Mouse (Mus musculus): ENCODE results near the gene Siglece.
"Not testable (repeated sequence)": the region's sequence is repeated elsewhere in the genome, so short reads cannot be mapped to it uniquely, and the experiment has no call there.

The Siglece gene

GRCm38 (mm10) chr7:43660002-43660401 is at the start of gene Siglece:
TSS of gene Siglece (minus strand) at chr7:43660161.
- no peak for DNase-seq (ENCODE audit: low spot score in 2 of 2)

DNA sequence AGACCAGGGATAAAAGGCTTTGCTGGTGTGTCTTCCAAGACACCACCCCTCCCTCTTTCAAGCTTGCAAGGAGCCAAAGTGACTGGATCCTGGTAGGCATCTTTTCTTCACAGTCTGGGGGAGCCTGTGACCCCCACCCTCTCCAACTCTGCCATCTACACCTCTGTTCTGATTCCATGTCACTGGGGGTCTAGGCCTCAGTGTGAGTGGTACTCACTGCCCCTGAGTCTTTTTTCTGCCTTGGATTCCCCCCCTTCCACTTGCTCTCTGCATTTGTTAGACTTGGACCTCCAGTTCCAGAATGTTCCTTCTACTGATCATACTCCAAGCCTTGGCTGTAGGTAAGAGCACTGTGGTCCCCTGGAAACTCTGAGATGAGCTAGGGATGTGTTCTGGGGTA is 30.2 kb upstream of the Siglece start, which contains the start of gene Klk14:
Gene Klk14 (plus strand): TSS at position 301 of the 400 bp plus-strand sequence.
- DNase-seq (ENCODE audit: low spot score in 2 of 2), result no peak

DNA sequence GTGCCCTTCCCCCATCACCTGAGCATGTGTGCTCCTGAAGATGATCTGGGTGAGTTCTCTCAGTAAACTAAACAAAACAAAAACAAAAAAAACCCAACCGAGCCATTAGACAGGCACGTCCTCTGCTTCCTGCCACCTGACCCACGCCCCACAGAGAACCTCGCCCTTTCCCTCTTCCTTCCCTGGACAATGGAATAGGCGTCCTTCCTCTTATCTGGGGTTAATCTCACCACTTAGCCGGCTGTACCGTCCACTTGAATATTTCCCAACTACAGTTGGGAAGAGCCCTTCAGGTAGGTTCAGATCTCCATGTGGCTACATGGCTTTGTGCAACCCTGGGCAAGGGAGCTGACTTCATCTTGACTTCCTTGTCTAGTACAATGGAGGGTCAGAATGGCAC is 25.1 kb upstream of the Siglece start:
- no peak for DNase-seq (ENCODE audit: low spot score in 2 of 2)

GRCm38 (mm10) chr7:43682511-43682910 is 22.6 kb upstream of the Siglece start:
- DNase-seq (ENCODE audit: low spot score in 2 of 2), result not testable (repeated sequence)

- DNase-seq (ENCODE audit: low spot score in 2 of 2), result no peak
These were observed 21.0 kb upstream of the Siglece start for GRCm38 (mm10) chr7:43680960-43681359.

DNA sequence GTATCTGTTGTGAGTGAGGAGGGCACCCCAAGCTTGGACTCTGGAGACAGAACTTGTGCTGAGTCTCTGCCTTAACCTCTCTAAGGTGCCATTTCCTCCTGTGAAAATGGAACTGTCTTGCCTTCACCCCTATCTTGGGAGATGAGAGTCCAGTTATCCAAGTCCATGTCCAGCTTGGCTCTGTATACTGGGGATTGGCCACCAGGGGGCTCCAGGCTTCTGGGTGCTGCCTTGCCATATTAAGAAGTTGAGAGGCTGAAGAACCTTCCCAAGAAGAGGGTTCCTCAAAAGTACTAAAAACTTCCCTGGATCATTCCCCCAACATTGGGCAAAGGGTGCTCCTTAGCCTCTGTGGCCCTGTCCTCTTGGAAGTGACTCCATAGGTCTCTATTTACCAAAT is 18.6 kb upstream of the Siglece start:
- no peak for DNase-seq (ENCODE audit: low spot score in 2 of 2)

GRCm38 (mm10) chr7:43675091-43675490 is 15.1 kb upstream of the Siglece start:
- no peak for DNase-seq (ENCODE audit: low spot score in 2 of 2)

DNA sequence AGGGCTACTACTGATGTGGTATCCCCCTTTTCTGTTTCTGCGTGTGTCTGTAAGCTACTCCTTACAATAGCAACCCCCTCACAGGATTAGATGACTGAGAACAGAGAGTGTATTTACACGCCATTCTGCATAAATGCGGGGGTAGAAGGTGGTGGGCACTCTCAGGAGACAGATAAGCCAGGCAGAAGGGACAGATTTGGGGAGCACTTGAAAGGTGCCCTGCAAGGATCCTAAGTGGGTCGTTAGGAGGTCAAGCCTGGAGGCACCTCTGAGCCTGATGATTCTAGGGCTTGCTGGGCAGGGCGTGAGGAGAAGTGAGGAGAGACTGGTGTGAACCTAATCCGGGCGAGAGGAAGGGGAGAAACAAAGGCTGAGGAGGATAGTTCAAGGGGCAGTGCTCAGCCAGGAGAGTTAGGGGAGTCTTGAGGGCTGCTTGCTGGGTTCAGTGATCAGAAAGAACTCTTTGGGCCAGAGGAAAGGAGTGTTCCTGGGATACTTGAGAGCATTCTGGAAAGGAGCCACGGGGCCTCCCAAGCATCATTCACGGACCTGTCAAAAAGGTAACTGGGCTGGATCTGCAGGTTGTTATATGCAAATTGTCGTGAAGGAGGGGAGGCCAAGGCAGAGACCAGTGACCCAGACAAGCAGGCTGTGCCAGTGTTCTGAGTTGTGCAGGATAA is 12.8 kb upstream of the Siglece start:
- no peak for DNase-seq (ENCODE audit: low spot score in 2 of 2)

- peak; percentile 90 for DNase-seq (ENCODE audit: low spot score in 2 of 2)
These were observed 12.0 kb upstream of the Siglece start, which contains the start of gene Ctu1 for GRCm38 (mm10) chr7:43671809-43672580. TSS of gene Ctu1 (plus strand) at chr7:43672016.

GRCm38 (mm10) chr7:43671064-43671808 is 11.3 kb upstream of the Siglece start:
- no peak for DNase-seq (ENCODE audit: low spot score in 2 of 2)

DNA sequence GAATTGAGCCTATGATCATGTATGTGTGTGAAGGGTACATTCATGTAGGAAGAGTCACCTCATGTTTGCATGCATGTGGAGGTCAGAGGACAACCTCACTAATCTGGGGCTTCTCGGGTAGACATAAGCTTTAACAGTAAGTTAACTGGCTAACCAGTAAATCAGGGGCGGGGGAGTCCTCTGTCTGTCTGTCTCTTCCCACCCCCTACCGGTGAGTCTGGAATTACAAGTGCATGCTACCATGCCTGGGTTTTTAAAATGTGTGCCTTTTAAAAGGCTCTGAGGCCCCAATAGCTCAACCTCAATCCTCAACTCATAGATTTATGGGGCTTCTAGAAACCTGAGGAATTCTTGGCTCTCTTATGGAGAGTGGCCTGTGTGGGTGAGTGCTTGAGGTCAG is 8.6 kb upstream of the Siglece start:
- no peak for DNase-seq (ENCODE audit: low spot score in 2 of 2)

- DNase-seq (ENCODE audit: low spot score in 2 of 2), result not testable (repeated sequence)
These were observed 7.3 kb upstream of the Siglece start for GRCm38 (mm10) chr7:43667221-43667620.

DNA sequence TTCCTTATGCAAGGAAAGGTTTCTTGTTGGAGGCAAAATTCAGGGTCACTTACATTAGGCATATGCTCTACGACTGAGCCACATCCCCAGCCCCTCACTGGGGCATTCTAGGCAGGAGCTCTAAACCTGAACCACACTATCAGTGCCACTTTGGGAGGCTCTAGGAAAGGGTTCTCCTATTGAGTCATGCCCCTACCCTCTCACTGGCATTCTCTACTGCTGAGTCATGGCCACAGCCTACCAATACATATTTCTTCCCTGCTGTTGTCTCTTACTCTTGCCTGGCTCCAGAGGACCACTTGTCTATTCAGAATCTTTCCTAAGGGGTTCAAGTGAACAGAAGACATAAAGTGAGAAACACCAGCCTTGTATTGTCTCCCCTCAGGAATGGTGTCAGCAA is 2.8 kb upstream of the Siglece start:
- DNase-seq (ENCODE audit: low spot score in 2 of 2), result no peak

DNA sequence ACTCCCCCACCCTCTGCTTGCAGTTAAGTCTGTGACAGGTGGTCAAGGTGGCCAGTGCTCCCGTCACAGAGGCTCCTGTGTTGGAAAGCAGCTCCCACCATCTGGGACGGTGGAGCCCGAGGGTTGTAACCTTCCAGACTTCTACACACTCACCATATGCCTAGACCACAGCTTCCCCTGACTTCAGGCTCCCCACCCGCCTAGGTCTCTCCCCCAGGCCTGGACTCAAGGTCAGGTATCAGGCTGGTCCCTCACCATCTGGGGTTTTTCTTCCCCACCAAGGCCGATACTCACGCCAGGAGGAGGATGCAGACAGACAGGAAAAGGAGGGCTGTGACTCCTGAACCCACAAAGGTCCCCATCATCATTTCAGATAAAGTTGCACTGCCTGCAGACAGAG is 3.7 kb downstream of the Siglece start:
- no peak for DNase-seq (ENCODE audit: low spot score in 2 of 2)

DNA sequence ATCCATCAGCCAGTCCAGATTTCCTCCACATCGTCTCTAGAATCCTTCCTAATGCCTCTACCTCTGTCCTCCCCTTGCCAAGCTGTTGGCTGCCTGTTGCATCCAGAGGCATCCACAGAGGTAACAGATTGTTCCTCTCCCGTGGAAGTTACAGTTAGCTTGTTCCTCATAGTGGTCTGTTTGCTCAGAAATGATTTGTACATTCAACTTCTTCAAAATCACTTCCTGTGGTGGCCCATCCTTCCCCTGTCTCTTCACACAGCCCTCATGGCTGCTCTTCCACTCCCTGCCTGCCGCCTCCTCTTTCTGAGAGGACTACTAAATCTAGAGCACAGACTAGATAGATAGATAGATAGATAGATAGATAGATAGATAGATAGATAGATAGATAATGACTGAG is 5.4 kb downstream of the Siglece start:
- DNase-seq (ENCODE audit: low spot score in 2 of 2), result peak in 1 of 2 experiments; percentile 28

- DNase-seq (ENCODE audit: low spot score in 2 of 2), result no peak
These were observed 7.3 kb downstream of the Siglece start for GRCm38 (mm10) chr7:43652683-43653082.

DNA sequence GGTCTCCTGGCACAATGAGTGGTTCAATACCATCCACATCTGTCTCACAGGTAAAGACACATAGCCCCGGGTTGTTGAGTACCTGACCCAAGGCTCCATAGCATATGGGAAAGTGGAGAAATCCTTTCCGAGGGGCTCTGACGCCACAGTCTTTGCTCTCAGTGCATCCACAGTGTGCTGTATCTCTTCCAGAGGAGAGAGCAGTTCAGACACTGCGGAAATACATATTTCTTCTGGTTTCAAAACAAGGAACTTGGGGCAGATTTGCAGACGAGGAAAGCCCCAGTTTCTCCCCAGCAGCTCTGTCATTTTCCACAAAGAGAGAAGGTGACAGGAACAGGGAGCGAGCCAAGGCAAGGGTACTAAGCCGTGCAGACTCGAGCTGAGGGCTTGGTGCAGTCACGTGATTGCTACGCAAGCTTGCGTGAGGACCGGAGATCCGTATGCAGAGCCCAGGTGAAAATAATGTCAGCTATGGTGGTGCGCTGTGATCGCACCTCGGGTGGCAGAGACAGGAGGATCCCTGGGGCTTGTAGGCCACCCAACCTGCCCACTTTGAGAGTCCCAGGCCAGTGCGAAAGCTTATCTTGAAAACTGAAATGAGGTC is 16.8 kb downstream of the Siglece start:
- no peak for DNase-seq (ENCODE audit: low spot score in 2 of 2)

DNA sequence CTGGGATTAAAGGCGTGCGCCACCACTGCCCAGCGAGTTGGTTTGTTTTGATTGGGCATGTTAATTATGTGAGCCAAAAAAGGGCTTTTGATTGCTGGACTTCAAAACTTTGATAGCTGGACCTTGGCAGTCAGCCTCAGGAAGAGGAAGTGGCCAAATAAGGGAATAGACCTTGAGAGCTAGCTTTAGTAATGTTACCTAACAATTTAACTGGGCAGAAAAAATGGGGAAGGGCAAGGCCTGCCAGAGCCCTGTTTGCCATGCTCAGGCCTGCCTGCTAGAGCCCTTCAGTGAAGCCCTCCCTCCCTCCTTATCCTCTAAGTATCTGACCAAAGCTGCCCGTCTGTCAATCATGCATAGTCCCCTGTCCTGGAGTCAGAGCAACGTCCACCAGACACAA is 17.4 kb downstream of the Siglece start:
- no peak for DNase-seq (ENCODE audit: low spot score in 2 of 2)

DNA sequence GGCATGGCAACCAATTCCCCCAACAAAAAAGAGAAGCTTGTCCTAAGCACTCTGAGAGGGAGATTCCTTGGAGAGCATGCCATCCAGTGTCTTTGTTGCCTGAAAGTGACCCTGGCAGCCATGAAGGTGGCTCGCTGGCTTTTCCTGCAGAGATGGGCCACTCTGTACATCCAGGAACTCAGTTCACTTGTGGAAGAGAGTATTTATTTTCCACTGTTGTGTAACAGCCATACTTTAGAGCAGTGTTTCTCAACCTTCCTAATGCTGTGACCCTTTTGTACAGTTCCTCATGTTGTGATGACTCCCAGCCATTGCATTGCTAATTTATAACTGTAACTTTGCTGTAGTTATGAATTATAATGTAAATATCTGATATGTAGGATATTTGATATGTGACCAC is 22.8 kb downstream of the Siglece start:
- no peak for DNase-seq (ENCODE audit: low spot score in 2 of 2)

DNA sequence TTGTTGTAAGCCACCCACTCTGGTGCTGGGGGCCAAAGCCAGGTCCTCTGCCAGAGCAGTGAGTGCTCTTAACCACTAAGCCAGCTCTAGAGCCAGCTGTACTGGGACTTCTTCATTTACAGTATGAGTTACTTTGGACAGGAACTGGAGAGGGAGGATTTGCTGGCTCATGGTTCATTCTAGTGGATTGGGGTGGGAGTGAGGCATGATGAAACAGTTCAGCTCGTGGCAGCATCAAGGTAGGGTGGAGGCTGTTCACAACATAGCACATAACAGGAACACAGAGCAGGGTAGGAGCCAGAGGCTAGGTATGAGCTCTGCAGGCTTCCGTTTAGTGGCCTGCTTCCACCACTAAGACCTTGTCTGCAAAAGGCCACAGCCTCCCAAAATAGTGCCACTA is 23.8 kb downstream of the Siglece start:
- no peak for DNase-seq (ENCODE audit: low spot score in 2 of 2)

DNA sequence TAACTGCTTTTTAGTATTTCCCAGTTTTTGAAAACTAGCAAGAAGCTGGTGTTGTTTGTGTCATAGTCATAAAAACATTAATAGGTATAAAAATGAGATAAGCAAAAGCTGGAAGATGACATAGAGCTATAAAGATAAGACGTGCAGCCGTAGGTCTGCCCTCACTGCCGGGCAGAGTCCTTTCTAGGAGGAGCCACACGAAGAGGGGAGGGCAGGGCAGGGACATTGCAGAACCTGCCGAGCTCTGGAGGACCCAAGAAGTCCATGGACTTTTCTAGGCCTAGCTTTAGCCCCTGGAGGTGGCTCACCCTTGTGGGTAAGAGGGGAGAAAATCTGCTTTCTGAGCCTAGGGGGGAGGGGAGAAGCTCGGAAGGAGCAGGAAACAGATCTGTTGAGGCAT is 25.5 kb downstream of the Siglece start, which contains the start of gene Ceacam18:
Gene Ceacam18 (plus strand): TSS at position 208 of the 400 bp plus-strand sequence.
- DNase-seq (ENCODE audit: low spot score in 2 of 2), result no peak

- no peak for DNase-seq (ENCODE audit: low spot score in 2 of 2)
These were observed 26.0 kb downstream of the Siglece start for GRCm38 (mm10) chr7:43633940-43634339.

Measured in spleen, postnatal 36 days (tissue).